8 mouse cellular contexts compared by ENCODE assay signal in the genomic region with DNA sequence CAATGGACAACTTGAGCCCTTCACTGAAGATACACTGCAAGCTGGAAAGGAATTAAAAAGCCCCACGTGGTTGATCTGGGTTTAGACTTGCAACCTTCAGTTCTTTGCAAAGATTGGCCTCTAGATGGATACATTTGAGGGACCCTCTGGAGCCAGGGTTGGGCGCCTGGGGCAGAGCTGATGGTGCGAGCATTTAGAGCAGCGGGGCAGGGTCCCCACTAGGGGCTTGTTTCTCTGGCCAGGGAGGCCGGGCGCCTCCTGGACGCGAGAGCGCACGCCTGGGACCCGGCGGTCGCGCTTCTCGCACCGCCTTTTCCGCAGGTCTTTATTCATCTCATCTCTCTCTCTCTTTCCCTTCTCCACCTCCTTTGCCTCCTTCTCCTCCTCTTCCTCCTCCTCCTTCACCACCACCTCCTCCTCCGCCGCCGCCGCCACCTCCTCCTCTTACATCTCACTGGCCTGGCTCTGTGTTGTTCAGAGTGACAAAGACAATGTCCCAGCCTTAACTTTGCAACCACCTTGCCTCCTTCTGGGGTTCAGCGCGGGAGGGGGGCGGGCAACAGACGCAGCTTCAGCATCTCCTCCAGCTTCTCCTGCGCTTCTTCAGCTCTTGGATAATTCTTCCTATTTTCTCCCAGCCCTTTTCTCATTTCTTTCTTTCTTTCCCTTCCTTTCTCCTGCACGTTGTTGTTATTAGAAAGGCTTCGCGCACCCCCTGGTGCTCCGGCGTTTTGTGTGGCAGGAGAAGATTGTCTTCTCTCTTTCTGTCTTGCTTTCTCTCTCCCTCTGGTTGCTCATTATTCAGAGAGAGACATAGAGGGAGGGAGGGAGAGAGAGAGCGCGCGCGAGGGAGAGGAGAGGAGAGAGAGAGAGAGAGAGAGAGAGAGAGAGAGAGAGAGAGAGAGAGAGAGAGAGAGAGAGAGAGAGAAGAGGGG. TPM values are rescaled to one million over a fixed set of nuclear protein-coding genes. Genes with fewer than 3 reads are reported as not detected.
DNase-seq lines count a peak whose midpoint lies in the region; ATAC-seq and TF ChIP-seq lines count a peak whose summit lies in the region.

No protein-coding gene starts in this region.

- no peaks in the 10 kb centered on the region for H3K36me3 ChIP-seq in hindbrain, embryonic 14.5 days (replicated peaks; ENCODE audit: control insufficient read depth, insufficient read depth)
- H3K36me3 ChIP-seq in limb, embryonic 15.5 days, result no peaks in the 10 kb centered on the region
- no peaks in the 10 kb centered on the region for H3K36me3 ChIP-seq in neural tube, embryonic 13.5 days

- H3K9me3 ChIP-seq in hindbrain, embryonic 14.5 days (ENCODE audit: control insufficient read depth, low read length), result no peaks in the 10 kb centered on the region
- H3K9me3 ChIP-seq in limb, embryonic 15.5 days, result no peaks in the 10 kb centered on the region
- H3K9me3 ChIP-seq in neural tube, embryonic 13.5 days, result no peaks in the 10 kb centered on the region

- 0% methylated on average over 31 of the region's 35 CpGs for WGBS in hindbrain, embryonic 14.5 days
- 0% methylated on average over 27 of the region's 35 CpGs for WGBS in limb, embryonic 15.5 days
- WGBS in neural tube, embryonic 13.5 days, result 0% methylated on average over 31 of the region's 35 CpGs

- TF ChIP-seq POLR2A in embryonic fibroblast, embryonic 13.5 days (IDR thresholded peaks at IDR 0.05; ENCODE audit: low read depth, low read length), result no peak; the same call in 1 of the 2 replicates

- ATAC-seq in hindbrain, embryonic 14.5 days (ENCODE audit: low FRiP score), result peak; percentile 46
- peak; percentile 35; the same call in 1 of the 2 replicates for ATAC-seq in limb, embryonic 15.5 days (ENCODE audit: insufficient number of reproducible peaks, low FRiP score, low TSS enrichment, low read depth)
- ATAC-seq in neural tube, embryonic 13.5 days (ENCODE audit: low read depth), result peak; percentile 37

- peak; percentile 42 for DNase-seq in layer of hippocampus, adult 9-11 months
- no peak for DNase-seq in layer of hippocampus, adult 11-12 months (ENCODE audit: low spot score)
- peak; percentile 51 for DNase-seq in adrenal gland, postnatal 10 days
- peak; percentile 73 for DNase-seq in hindbrain, embryonic 14.5 days (ENCODE audit: low spot score)
- no peak for DNase-seq in urinary bladder, postnatal 25 days (ENCODE audit: low spot score)

- no peaks in the 10 kb centered on the region for H3K27me3 ChIP-seq in hindbrain, embryonic 14.5 days (ENCODE audit: control insufficient read depth, insufficient read depth, low read length)
- no peaks in the 10 kb centered on the region for H3K27me3 ChIP-seq in limb, embryonic 15.5 days
- H3K27me3 ChIP-seq in neural tube, embryonic 13.5 days, result no peaks in the 10 kb centered on the region

- peak; percentile 19; the same call in 1 of the 2 replicates for TF ChIP-seq CTCF in embryonic fibroblast, embryonic 13.5 days (IDR thresholded peaks at IDR 0.05; ENCODE audit: borderline replicate concordance, insufficient read depth, low read length)

- peak overlapping the region; percentile 83 for H3K4me3 ChIP-seq in embryonic fibroblast, embryonic 13.5 days (ENCODE audit: insufficient read depth, low read length)
- H3K4me3 ChIP-seq in hindbrain, embryonic 14.5 days (replicated peaks; ENCODE audit: low read length), result peak overlapping the region; percentile 92
- peak overlapping the region; percentile 71 for H3K4me3 ChIP-seq in limb, embryonic 15.5 days
- peak overlapping the region; percentile 88 for H3K4me3 ChIP-seq in neural tube, embryonic 13.5 days

- no peaks in the 10 kb centered on the region; the same call in 1 of the 2 replicates for H3K4me1 ChIP-seq in embryonic fibroblast, embryonic 13.5 days (ENCODE audit: control insufficient read depth, insufficient read depth, low read length)
- peaks cover 27% of the 10 kb centered on the region for H3K4me1 ChIP-seq in hindbrain, embryonic 14.5 days (replicated peaks; ENCODE audit: control insufficient read depth, insufficient read depth, low read length)
- H3K4me1 ChIP-seq in limb, embryonic 15.5 days, result peaks cover 28% of the 10 kb centered on the region
- H3K4me1 ChIP-seq in neural tube, embryonic 13.5 days (replicated peaks), result peaks cover 28% of the 10 kb centered on the region

- peak overlapping the region; percentile 95 for H3K4me2 ChIP-seq in hindbrain, embryonic 14.5 days (replicated peaks)
- peak overlapping the region; percentile 89 for H3K4me2 ChIP-seq in limb, embryonic 15.5 days
- peak overlapping the region; percentile 90 for H3K4me2 ChIP-seq in neural tube, embryonic 13.5 days

- peak overlapping the region; percentile 97 for H3K9ac ChIP-seq in hindbrain, embryonic 14.5 days
- H3K9ac ChIP-seq in limb, embryonic 15.5 days, result peak overlapping the region; percentile 73
- peak overlapping the region; percentile 99 for H3K9ac ChIP-seq in neural tube, embryonic 13.5 days

- H3K27ac ChIP-seq in embryonic fibroblast, embryonic 13.5 days (ENCODE audit: insufficient read depth, low read length), result peak overlapping the region; percentile 85
- peak overlapping the region; percentile 100 for H3K27ac ChIP-seq in hindbrain, embryonic 14.5 days
- peak overlapping the region; percentile 95 for H3K27ac ChIP-seq in limb, embryonic 15.5 days
- H3K27ac ChIP-seq in neural tube, embryonic 13.5 days (replicated peaks), result peak overlapping the region; percentile 100

RNA-seq across cellular contexts. Expression of gene Zfp462, which starts 2.5 kb away (rescaled TPM):
- 10 to 100 TPM; 36.5 to 49.0 TPM for total RNA-seq in adrenal gland, postnatal 10 days (2021)
- 23.7 and 28.9 TPM in 2 replicates for polyA plus RNA-seq in embryonic fibroblast, embryonic 13.5 days (2011; ENCODE audit: insufficient read length, low read depth, missing spikeins)
- 12.9 and 13.8 TPM in 2 replicates for polyA plus RNA-seq in hindbrain, embryonic 14.5 days (2014; fragmentation: Nextera tagmentation; extraction: Ambion mirVana)
- 3.1 and 5.5 TPM in 2 replicates for polyA plus RNA-seq in limb, embryonic 15.5 days (2015; fragmentation: Nextera tagmentation; extraction: Ambion mirVana)
- polyA plus RNA-seq in neural tube, embryonic 13.5 days (2015; fragmentation: Nextera tagmentation; extraction: Ambion mirVana), result 15.3 and 18.2 TPM in 2 replicates

Comparison
In these comparisons a context has a peak if more than half of its experiments do, and no peak if none do; other contexts are left out.
1. DNase-seq: peak in layer of hippocampus, adult 9-11 months (single experiment), adrenal gland, postnatal 10 days (single experiment) and hindbrain, embryonic 14.5 days (single experiment); none in layer of hippocampus, adult 11-12 months (single experiment) and urinary bladder, postnatal 25 days (single experiment).
2. Peak in every context shown above with its lines, with median percentiles within 50 percentile points of each other: H3K27ac ChIP-seq, H3K4me3 ChIP-seq, ATAC-seq, H3K4me2 ChIP-seq and H3K9ac ChIP-seq.